Mouse (Mus musculus) central nervous system, embryonic 14 days (tissue): ENCODE measurements around the gene Clcf1. TPM values are rescaled to one million over a fixed set of nuclear protein-coding genes. Genes with fewer than 3 reads are reported as not detected.

Experiments
- polyA plus RNA-seq: library from polyadenylated mRNA; depleted of rRNA; stranded (reverse); fragments of >200 nt; gene quantifications from 2 replicates; pipeline ENCODE4 v1.2.3, GENCODE M21; 2012; rRNA removed

Gene Clcf1
- 2.9 and 7.3 TPM in 2 replicates for polyA plus RNA-seq

DNA sequence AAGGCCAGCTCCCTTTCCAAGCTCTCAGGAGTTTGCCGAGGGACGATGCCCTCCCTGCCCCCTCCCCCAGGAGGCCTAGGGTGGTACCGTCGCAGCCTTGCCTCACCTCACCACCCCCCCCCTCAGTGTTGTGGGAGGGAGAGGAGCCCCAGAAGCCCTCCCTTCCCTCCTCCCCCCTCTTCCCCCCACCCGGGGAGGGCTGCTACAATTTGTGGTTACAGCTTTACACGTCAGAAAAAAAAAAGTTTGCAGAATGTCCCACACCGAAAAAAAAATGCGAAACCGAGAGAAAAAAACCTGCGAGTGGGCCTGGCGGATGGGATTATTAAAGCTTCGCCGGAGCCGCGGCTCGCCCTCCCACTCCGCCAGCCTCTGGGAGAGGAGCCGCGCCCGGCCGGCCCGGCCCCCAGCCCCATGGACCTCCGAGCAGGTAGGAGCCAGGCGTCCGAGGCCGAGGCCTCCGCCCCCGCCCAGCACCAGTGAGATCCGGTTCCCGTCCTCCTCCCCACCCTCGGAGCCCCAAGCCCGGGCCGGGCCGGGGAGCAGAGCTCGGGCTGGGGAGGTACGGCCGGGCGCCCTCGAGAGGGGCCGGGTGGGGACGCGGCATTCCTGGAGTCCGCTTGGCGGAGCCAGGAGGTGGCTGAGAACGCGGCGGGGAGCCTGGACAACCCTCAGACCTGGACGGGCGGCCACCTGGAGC lies at the start of gene Clcf1, which contains the start of gene AC109138.7:
TSS of gene Clcf1 (plus strand) at position 168 of the 700 bp plus-strand sequence.
TSS of gene AC109138.7 (plus strand) at position 287 of the 700 bp plus-strand sequence.

DNA sequence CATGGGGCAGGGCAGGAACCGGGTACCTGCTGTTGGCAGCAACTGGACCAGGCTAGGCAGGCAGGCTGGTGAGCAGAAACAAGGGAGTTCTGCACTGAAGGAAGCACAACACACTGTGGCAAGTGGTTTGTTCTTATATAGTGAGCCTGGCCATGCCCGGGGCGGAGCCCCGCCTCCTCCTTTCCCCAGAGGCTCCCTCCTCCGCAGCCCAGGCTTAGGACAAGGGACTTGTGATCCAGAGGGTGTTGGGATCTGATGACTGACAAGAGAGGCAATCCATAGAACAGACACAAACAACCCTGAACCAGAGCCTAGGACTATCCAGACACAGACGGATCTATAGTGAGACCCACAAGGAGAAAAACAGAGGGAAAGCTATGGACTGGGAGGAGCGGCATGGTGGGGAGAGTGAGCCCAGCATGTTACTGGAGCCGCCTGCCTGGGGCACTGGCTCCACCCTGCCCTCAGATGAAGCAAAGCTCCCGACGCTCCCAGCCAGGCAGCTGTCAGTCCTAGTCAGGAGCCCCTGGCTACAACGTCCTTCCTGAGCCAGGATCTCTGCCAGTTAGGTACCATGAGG lies 38.6 kb upstream of the Clcf1 start, which contains the start of gene Carns1:
TSS of gene Carns1 (minus strand) at position 112 of the 580 bp plus-strand sequence.

DNA sequence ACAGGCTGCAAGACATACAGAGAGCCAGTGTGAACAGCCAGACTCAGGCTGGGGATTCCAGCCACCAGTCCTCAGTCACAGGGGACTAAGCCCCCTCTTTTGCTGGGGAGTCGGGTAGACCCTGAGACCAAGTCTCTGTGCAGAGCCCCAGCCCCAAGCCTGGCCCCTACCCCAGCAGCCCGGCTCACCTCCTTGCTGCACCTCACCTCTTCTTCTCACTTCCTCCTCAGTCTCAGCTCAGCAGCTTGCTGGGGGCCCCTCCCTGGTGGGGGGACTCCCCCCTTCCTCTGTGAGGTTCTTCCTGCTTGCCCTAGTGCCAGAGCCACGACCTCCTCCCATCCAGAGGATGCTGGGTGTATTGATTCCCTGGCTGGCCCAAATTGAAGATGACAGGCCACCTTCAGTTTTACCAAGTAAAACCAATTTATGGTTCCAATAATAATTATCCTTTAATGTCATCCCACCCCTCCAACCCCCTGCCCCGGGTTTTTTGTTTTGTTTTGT lies 23.2 kb upstream of the Clcf1 start, which contains the start of gene Tbc1d10c:
TSS of gene Tbc1d10c (minus strand) at position 454 of the 504 bp plus-strand sequence.

DNA sequence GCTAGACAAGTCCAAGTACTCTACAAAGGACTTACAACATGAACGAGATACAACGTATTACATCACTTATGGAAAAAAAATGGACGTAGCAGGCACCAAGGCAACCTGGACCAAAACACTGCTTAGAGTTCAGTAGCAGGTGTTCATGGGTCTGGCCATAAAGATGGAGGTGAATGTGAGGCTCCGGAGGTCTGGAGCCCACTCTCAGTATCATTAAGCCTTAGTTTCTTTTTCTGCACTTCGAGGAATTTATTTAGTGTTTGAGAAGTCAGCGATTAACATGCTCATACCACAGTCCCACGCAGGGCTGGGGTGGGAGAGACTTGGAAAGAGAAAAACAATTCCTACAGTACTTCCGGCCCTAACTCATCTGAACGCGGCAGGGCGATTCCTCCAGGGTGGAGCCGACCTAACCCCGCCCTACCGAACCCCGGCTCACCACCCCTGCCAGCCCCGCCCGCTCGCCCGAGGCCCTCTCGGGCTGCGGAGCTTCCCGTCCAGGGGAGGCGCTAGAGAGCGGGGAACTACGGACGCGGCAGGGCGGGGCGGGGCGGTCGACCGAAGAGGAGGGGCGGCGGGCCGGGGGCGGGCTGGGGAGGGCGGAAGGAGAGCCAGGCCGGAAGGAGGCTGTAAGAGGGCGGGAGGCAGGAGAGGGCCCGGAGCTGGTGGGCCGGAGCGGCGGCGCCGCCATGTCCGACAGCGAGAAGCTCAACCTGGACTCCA lies 22.3 kb upstream of the Clcf1 start, which contains the start of gene Ppp1ca:
TSS of gene Ppp1ca (plus strand) at position 538 of the 723 bp plus-strand sequence.

GRCm38 (mm10) chr19:4201291-4201909 lies 12.6 kb upstream of the Clcf1 start, which contains the start of gene Rad9a:
Rad9a (minus strand) TSS chr19:4201662.

DNA sequence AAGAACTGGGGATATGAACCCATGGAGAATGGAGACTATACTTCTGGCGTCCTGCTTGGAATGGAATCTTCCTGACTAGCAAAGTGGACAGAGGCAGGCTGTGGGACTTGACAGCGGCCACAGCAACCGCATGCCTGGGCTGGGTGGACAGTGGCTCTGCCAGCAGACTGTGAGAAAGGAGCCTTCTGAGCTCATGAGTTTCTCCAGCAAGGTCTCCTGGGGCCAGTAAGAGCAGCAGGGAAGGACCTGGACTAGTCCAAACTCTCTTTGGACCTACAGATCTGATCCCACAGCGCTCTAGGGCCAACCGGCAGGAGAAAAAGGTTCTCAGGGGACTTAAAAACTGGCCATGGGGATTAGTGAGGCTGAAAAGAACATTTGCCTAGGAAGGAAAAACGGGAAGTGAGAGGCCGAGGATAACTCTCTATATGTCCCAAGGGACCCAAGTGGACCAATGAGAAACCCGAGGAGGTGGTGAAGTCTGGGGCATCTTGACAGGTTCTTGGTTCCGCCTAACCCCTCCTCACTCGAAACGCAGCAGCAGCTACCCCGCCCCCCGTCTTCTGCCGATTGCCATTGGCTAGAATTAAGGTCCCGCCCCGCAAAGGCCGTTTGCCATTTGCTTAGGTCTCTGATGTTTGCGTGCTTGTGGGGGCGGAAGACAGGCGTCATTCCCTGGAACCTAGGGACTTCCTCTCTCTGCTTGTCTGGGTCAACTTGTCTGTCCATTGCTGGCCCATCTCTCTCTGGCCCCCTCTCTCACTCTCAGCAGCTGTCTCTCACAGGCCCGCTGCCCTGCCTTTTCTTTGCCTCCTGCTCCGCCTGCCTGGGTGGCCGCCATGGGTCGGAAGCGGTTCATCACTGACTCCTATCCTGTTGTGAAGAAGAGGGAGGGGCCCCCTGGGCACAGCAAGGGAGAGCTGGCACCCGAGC lies 17.5 kb downstream of the Clcf1 start, which contains the start of gene Pold4:
TSS of gene Pold4 (plus strand) at position 647 of the 933 bp plus-strand sequence.

DNA sequence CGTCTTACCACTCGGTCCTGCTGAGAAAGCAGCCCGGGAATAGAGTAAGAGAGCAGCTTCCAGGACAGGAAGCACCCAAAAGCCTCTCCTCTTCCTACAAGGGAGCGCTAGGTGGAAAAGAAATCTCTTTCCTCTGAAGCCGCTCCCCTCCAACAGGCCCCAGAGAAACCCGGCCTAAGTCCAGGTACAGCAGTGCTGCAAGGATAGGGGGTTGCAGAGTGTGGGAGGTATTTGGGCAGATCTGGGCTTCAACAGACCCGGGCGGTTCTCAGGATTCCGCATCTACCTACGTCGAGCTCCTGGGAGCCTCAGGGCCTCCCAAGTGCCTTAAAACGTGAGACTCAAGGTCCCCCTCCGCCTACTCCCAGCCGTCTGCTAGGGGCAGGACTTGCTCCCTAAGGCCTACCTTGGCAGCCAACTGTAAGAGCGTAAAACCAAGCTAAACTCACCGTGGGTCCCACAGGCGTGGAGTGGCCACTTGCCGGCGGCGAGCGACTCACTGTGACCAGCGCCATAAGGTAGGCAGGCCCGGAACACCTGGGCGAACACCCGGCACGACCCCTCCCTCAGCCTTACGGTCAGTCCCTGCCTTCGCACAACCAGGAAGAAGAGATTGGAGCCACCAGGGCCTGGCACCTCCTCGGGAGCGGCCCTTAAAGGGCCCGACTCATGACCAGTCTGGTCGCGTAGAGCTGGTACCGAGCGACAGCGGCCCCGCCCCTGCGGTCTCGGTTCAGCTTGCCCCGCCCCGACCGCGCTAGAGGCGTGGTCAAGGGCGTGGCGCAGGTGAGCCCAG lies 54.7 kb downstream of the Clcf1 start, which contains the start of gene Ssh3:
TSS of gene Ssh3 (minus strand) at position 615 of the 796 bp plus-strand sequence.

Other genes with a start within 250 kb of the Clcf1 start
- 0.32 and 1.8 TPM in 2 replicates for gene Aldh3b2, start 241.9 kb upstream of the Clcf1 start, polyA plus RNA-seq
- 2.3 and 3.3 TPM in 2 replicates for gene Acy3, start 227.7 kb upstream of the Clcf1 start, polyA plus RNA-seq
- gene Tbx10, start 221.5 kb upstream of the Clcf1 start, polyA plus RNA-seq, result 0.05 and 0.21 TPM in 2 replicates
- 14.7 and 17.5 TPM in 2 replicates for gene Nudt8, start 213.7 kb upstream of the Clcf1 start, polyA plus RNA-seq
- gene Gm49405, start 213.6 kb upstream of the Clcf1 start, polyA plus RNA-seq, result 9.0 and 9.6 TPM in 2 replicates
- 23.9 and 25.6 TPM in 2 replicates for gene Doc2g, start 210.9 kb upstream of the Clcf1 start, polyA plus RNA-seq
- 172 and 187 TPM in 2 replicates for gene Ndufv1, start 201.4 kb upstream of the Clcf1 start, polyA plus RNA-seq
- 226 and 263 TPM in 2 replicates for gene Gstp1, start 176.3 kb upstream of the Clcf1 start, polyA plus RNA-seq
- gene Gstp2, start 168.2 kb upstream of the Clcf1 start, polyA plus RNA-seq, result 1.2 and 5.2 TPM in 2 replicates
- gene Gstp3, start 154.7 kb upstream of the Clcf1 start, polyA plus RNA-seq, result 0.38 TPM in 1 of 2 replicates, not detected in the other
- not detected in 2 replicates for gene Cabp2, start 132.7 kb upstream of the Clcf1 start, polyA plus RNA-seq
- gene Cdk2ap2, start 117.1 kb upstream of the Clcf1 start, polyA plus RNA-seq, result 51.1 and 56.1 TPM in 2 replicates
- gene Pitpnm1, start 114.2 kb upstream of the Clcf1 start, polyA plus RNA-seq, result 112 and 116 TPM in 2 replicates
- gene Aip, start 88.4 kb upstream of the Clcf1 start, polyA plus RNA-seq, result 122 and 129 TPM in 2 replicates
- gene Gpr152, start 74.5 kb upstream of the Clcf1 start, polyA plus RNA-seq, result 0.05 and 0.06 TPM in 2 replicates
- 0.03 and 0.05 TPM in 2 replicates for gene Cabp4, start 70.2 kb upstream of the Clcf1 start, polyA plus RNA-seq
- 245 and 266 TPM in 2 replicates for gene Coro1b, start 65.6 kb upstream of the Clcf1 start, polyA plus RNA-seq
- gene Ptprcap, start 60.6 kb upstream of the Clcf1 start, polyA plus RNA-seq, result 1.6 and 2.9 TPM in 2 replicates
- 75.7 and 77.5 TPM in 2 replicates for gene Rps6kb2, start 50.9 kb upstream of the Clcf1 start, polyA plus RNA-seq
- gene Carns1, start 38.8 kb upstream of the Clcf1 start, polyA plus RNA-seq, result 3.6 and 4.1 TPM in 2 replicates
- gene Tbc1d10c, start 23.0 kb upstream of the Clcf1 start, polyA plus RNA-seq, result 2.0 and 3.4 TPM in 2 replicates
- 403 and 409 TPM in 2 replicates for gene Ppp1ca, start 22.2 kb upstream of the Clcf1 start, polyA plus RNA-seq
- 39.4 and 40.6 TPM in 2 replicates for gene Rad9a, start 12.6 kb upstream of the Clcf1 start, polyA plus RNA-seq
- 1.2 TPM in 1 of 2 replicates, not detected in the other for gene AC109138.7, start 119 bp downstream of the Clcf1 start, polyA plus RNA-seq
- gene Pold4, start 17.7 kb downstream of the Clcf1 start, polyA plus RNA-seq, result 28.6 and 30.9 TPM in 2 replicates
- gene Ssh3, start 54.9 kb downstream of the Clcf1 start, polyA plus RNA-seq, result 50.7 and 62.1 TPM in 2 replicates
- 43.2 and 50.9 TPM in 2 replicates for gene Ankrd13d, start 68.9 kb downstream of the Clcf1 start, polyA plus RNA-seq
- gene Grk2, start 92.0 kb downstream of the Clcf1 start, polyA plus RNA-seq, result 107 and 108 TPM in 2 replicates
- gene Kdm2a, start 184.0 kb downstream of the Clcf1 start, polyA plus RNA-seq, result 80.2 and 85.5 TPM in 2 replicates
- 5.3 and 9.9 TPM in 2 replicates for gene Rhod, start 225.2 kb downstream of the Clcf1 start, polyA plus RNA-seq